8 mouse cellular contexts compared by ENCODE assay signal in genomic region chr10:128175996-128176755, GRCm38 (mm10). TPM values are rescaled to one million over a fixed set of nuclear protein-coding genes. Genes with fewer than 3 reads are reported as not detected.
DNase-seq lines count a peak whose midpoint lies in the region; ATAC-seq and TF ChIP-seq lines count a peak whose summit lies in the region.

No protein-coding gene starts in this region.

- ATAC-seq in activated CD4-positive, CD25-positive, alpha-beta regulatory T cell, adult 4 months, result peak; percentile 98
- ATAC-seq in hindbrain, postnatal 0 days, result peak; percentile 92

- no peaks in the 10 kb centered on the region for H3K27me3 ChIP-seq in hindbrain, postnatal 0 days (ENCODE audit: insufficient read depth, low read length)

- WGBS in hindbrain, postnatal 0 days, result under 1% methylated on average over 17 of the region's 17 CpGs
- WGBS in macrophage (ENCODE audit: missing documents), result 2% methylated on average over 17 of the region's 17 CpGs

- H3K79me2 ChIP-seq in macrophage (ENCODE audit: inconsistent target), result peaks cover 22% of the 10 kb centered on the region; the same call in 1 of the 2 replicates

- H3K9me3 ChIP-seq in hindbrain, postnatal 0 days (ENCODE audit: low read length), result no peaks in the 10 kb centered on the region

- H3K4me3 ChIP-seq in hindbrain, postnatal 0 days (ENCODE audit: low read length), result peak overlapping the region; percentile 60
- H3K4me3 ChIP-seq in left cerebral cortex, adult 2 months, result peak overlapping the region; percentile 58
- H3K4me3 ChIP-seq in macrophage (ENCODE audit: inconsistent target), result peak overlapping the region; percentile 68

- H3K4me1 ChIP-seq in hindbrain, postnatal 0 days (ENCODE audit: insufficient read depth, low read length), result no peaks in the 10 kb centered on the region

- H3K36me3 ChIP-seq in hindbrain, postnatal 0 days (ENCODE audit: insufficient read depth, low read length), result no peaks in the 10 kb centered on the region
- H3K36me3 ChIP-seq in macrophage (ENCODE audit: inconsistent target), result no peaks in the 10 kb centered on the region

- intact Hi-C loops in left cerebral cortex, adult 2 months (cut with DNase I), result no loop called here

- DNase-seq in cerebellum, postnatal 36 days, result peak; percentile 67 to 73
- peak; percentile 28 to 34 for DNase-seq in gastrocnemius, adult 8-10 months (ENCODE audit: low spot score in 2 of 2)
- peak; percentile 86 for DNase-seq in hindbrain, postnatal 0 days (ENCODE audit: low spot score)
- peak; percentile 40 to 42 for DNase-seq in left cerebral cortex, adult 2 months (ENCODE audit: extremely low spot score in 1 of 2, low spot score in 2 of 2)
- peak; percentile 53 to 74 for DNase-seq in right cerebral cortex, adult 2 months (ENCODE audit: low spot score in 2 of 2)
- peak; percentile 42 to 62 for DNase-seq in urinary bladder, postnatal 4 days (ENCODE audit: low spot score in 2 of 2)

- H3K4me2 ChIP-seq in hindbrain, postnatal 0 days (ENCODE audit: low read depth, low read length), result peak overlapping the region; percentile 86

- peak overlapping the region; percentile 77 for H3K27ac ChIP-seq in hindbrain, postnatal 0 days
- peak overlapping the region; percentile 77 for H3K27ac ChIP-seq in left cerebral cortex, adult 2 months
- 0 out of 2 replicates have a peak overlapping the region, but pooled peaks have one; percentile 19 for H3K27ac ChIP-seq in macrophage

- TF ChIP-seq CTCF in hindbrain, postnatal 0 days (IDR thresholded peaks at IDR 0.05; ENCODE audit: low read depth), result no peak
- no peak for TF ChIP-seq CTCF in left cerebral cortex, adult 2 months (IDR thresholded peaks at IDR 0.05)

- H3K9ac ChIP-seq in hindbrain, postnatal 0 days (replicated peaks; ENCODE audit: low read length), result peak overlapping the region; percentile 49

RNA-seq across cellular contexts. Expression of gene Rbms2, which starts 3.9 kb away (rescaled TPM):
- polyA plus RNA-seq in activated CD4-positive, CD25-positive, alpha-beta regulatory T cell, adult 4 months (2017; shearing (Covaris generic)), result 10 to 100 TPM; 20.9 to 25.0 TPM
- 10 to 100 TPM; 53.5 to 63.6 (median 60.7) TPM for total RNA-seq in gastrocnemius, adult 8-10 months (2022)
- total RNA-seq in hindbrain, postnatal 0 days (2014; rRNA removed), result 11.7 and 13.2 TPM in 2 replicates
- 7.3 and 8.9 TPM in 2 replicates for polyA plus RNA-seq in hindbrain, postnatal 0 days (2015; fragmentation: Nextera tagmentation; extraction: Ambion mirVana)
- 10 to 100 TPM; 15.6 to 16.4 TPM for total RNA-seq in left cerebral cortex, adult 2 months (2021)
- total RNA-seq in macrophage (2018; cell fraction: chromatin; rRNA removed), result 10 to 100 TPM; 10.0 to 83.7 (median 34.7) TPM
- 10 to 100 TPM; 21.5 to 36.4 (median 25.4) TPM for total RNA-seq in macrophage (2018; cell fraction: cytosol; rRNA removed)
- 10 to 100 TPM; 11.7 to 73.4 (median 20.6) TPM for total RNA-seq in macrophage (2018; cell fraction: nucleus; rRNA removed)
- 18.9 to 45.4 TPM (median 23.8 TPM) in 3 replicates for polyA plus RNA-seq in macrophage (2018)

RNA-seq across cellular contexts. Expression of gene Gls2, which starts 18.1 kb away (rescaled TPM):
- under 1 TPM in 1 of 2 experiments, not detected in 1; 0.26 TPM for polyA plus RNA-seq in activated CD4-positive, CD25-positive, alpha-beta regulatory T cell, adult 4 months (2017; shearing (Covaris generic))
- under 1 TPM; 0.36 to 0.97 (median 0.58) TPM for total RNA-seq in gastrocnemius, adult 8-10 months (2022)
- 1.9 and 6.4 TPM in 2 replicates for total RNA-seq in hindbrain, postnatal 0 days (2014; rRNA removed)
- polyA plus RNA-seq in hindbrain, postnatal 0 days (2015; fragmentation: Nextera tagmentation; extraction: Ambion mirVana), result 1.7 and 2.4 TPM in 2 replicates
- total RNA-seq in left cerebral cortex, adult 2 months (2021), result 10 to 100 TPM; 36.2 to 37.1 TPM
- 10 to 100 TPM in 1 of 26 experiments, 1 to 10 TPM in 6, under 1 TPM in 2, not detected in 17; 0.55 to 20.1 (median 1.7) TPM for total RNA-seq in macrophage (2018; cell fraction: chromatin; rRNA removed)
- under 1 TPM in 7 of 26 experiments, not detected in 19; 0.09 to 0.62 (median 0.23) TPM for total RNA-seq in macrophage (2018; cell fraction: cytosol; rRNA removed)
- total RNA-seq in macrophage (2018; cell fraction: nucleus; rRNA removed), result 1 to 10 TPM in 2 of 26 experiments, under 1 TPM in 5, not detected in 19; 0.35 to 4.1 (median 0.86) TPM
- polyA plus RNA-seq in macrophage (2018), result not detected in 3 replicates

RNA-seq across cellular contexts. Expression of gene Spryd4, which starts 35.4 kb away (rescaled TPM):
- polyA plus RNA-seq in activated CD4-positive, CD25-positive, alpha-beta regulatory T cell, adult 4 months (2017; shearing (Covaris generic)), result 10 to 100 TPM; 13.3 to 15.6 TPM
- total RNA-seq in gastrocnemius, adult 8-10 months (2022), result 10 to 100 TPM; 30.5 to 33.5 (median 32.4) TPM
- total RNA-seq in hindbrain, postnatal 0 days (2014; rRNA removed), result 25.8 and 29.6 TPM in 2 replicates
- polyA plus RNA-seq in hindbrain, postnatal 0 days (2015; fragmentation: Nextera tagmentation; extraction: Ambion mirVana), result 22.3 and 24.5 TPM in 2 replicates
- 10 to 100 TPM in 1 of 2 experiments, 1 to 10 TPM in 1; 9.5 to 10.4 TPM for total RNA-seq in left cerebral cortex, adult 2 months (2021)
- 1 to 10 TPM in 16 of 26 experiments, under 1 TPM in 3, not detected in 7; 0.67 to 5.1 (median 2.5) TPM for total RNA-seq in macrophage (2018; cell fraction: chromatin; rRNA removed)
- 1 to 10 TPM; 3.5 to 10.0 (median 7.2) TPM for total RNA-seq in macrophage (2018; cell fraction: cytosol; rRNA removed)
- total RNA-seq in macrophage (2018; cell fraction: nucleus; rRNA removed), result 1 to 10 TPM in 24 of 26 experiments, under 1 TPM in 2; 0.67 to 8.2 (median 3.6) TPM
- polyA plus RNA-seq in macrophage (2018), result 5.3 to 10.6 TPM (median 6.9 TPM) in 3 replicates

RNA-seq across cellular contexts. Expression of gene Mip, which starts 49.5 kb away (rescaled TPM):
- polyA plus RNA-seq in activated CD4-positive, CD25-positive, alpha-beta regulatory T cell, adult 4 months (2017; shearing (Covaris generic)), result not detected
- not detected for total RNA-seq in gastrocnemius, adult 8-10 months (2022)
- total RNA-seq in hindbrain, postnatal 0 days (2014; rRNA removed), result 0.21 and 0.25 TPM in 2 replicates
- not detected in 2 replicates for polyA plus RNA-seq in hindbrain, postnatal 0 days (2015; fragmentation: Nextera tagmentation; extraction: Ambion mirVana)
- not detected for total RNA-seq in left cerebral cortex, adult 2 months (2021)
- total RNA-seq in macrophage (2018; cell fraction: chromatin; rRNA removed), result not detected
- not detected for total RNA-seq in macrophage (2018; cell fraction: cytosol; rRNA removed)
- total RNA-seq in macrophage (2018; cell fraction: nucleus; rRNA removed), result not detected
- not detected in 3 replicates for polyA plus RNA-seq in macrophage (2018)

RNA-seq across cellular contexts. Expression of gene Timeless, which starts 55.7 kb away (rescaled TPM):
- polyA plus RNA-seq in activated CD4-positive, CD25-positive, alpha-beta regulatory T cell, adult 4 months (2017; shearing (Covaris generic)), result 10 to 100 TPM; 23.7 to 35.9 TPM
- 1 to 10 TPM; 1.4 to 1.9 (median 1.7) TPM for total RNA-seq in gastrocnemius, adult 8-10 months (2022)
- total RNA-seq in hindbrain, postnatal 0 days (2014; rRNA removed), result 13.0 and 15.6 TPM in 2 replicates
- 15.2 and 17.0 TPM in 2 replicates for polyA plus RNA-seq in hindbrain, postnatal 0 days (2015; fragmentation: Nextera tagmentation; extraction: Ambion mirVana)
- 1 to 10 TPM; 8.2 to 9.1 TPM for total RNA-seq in left cerebral cortex, adult 2 months (2021)
- 10 to 100 TPM in 18 of 26 experiments, 1 to 10 TPM in 7, under 1 TPM in 1; 0.99 to 87.9 (median 16.9) TPM for total RNA-seq in macrophage (2018; cell fraction: chromatin; rRNA removed)
- 10 to 100 TPM in 10 of 26 experiments, 1 to 10 TPM in 16; 1.1 to 20.9 (median 4.0) TPM for total RNA-seq in macrophage (2018; cell fraction: cytosol; rRNA removed)
- total RNA-seq in macrophage (2018; cell fraction: nucleus; rRNA removed), result 10 to 100 TPM in 14 of 26 experiments, 1 to 10 TPM in 11, under 1 TPM in 1; 0.98 to 66.0 (median 13.8) TPM
- 4.1 to 22.4 TPM (median 9.6 TPM) in 3 replicates for polyA plus RNA-seq in macrophage (2018)

Comparison
In these comparisons a context has a peak if more than half of its experiments do, and no peak if none do; other contexts are left out.
1. Peak in every context shown above with its lines: DNase-seq, ATAC-seq, H3K4me3 ChIP-seq and H3K27ac ChIP-seq.
2. DNase-seq: peak in every context shown above with its lines; median percentile 86 in hindbrain, postnatal 0 days; 70 in cerebellum, postnatal 36 days; 64 in right cerebral cortex, adult 2 months; 52 in urinary bladder, postnatal 4 days; 41 in left cerebral cortex, adult 2 months; 31 in gastrocnemius, adult 8-10 months.
3. H3K27ac ChIP-seq: peak in every context shown above with its lines; median percentile 77 in hindbrain, postnatal 0 days; 77 in left cerebral cortex, adult 2 months; 19 in macrophage.